Mouse (Mus musculus): Measurements from ENCODE around the gene Ift52.

DNA sequence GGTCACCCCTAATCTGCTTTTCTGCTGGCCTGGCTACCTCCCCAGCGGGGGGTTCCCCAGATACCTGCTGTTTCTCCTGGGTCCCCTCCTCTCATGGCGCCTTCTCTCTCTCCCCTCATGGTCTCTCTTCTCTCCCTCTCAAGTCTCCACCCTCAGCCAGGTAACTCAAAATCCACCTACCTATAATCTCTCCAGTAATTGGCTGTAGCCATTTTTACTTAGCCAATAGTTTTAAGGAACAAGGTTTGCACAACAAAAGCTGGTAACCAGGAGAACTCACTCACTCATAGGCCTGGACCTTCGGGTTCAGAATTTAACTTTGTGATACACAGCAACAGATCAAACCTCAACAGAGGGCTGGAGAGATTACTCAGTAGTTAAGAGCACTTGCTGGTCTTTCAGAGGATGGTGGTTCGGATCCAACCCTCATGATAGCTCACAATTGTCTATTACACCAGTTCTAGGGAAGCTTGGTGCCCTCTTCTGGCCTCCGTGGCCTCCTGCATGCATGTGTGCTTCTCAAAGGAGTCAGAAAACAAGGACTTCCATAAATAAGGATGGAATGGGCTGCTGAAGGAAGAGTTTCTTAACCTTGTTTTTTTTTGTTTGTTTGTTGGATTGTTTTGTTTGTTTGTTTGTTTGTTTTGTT is 72.4 kb downstream of the Ift52 start:
- TF ChIP-seq E2F4 (IDR thresholded peaks at IDR 0.05; ENCODE audit: insufficient read depth), result no peak
- TF ChIP-seq POLR2A (IDR thresholded peaks at IDR 0.05; ENCODE audit: insufficient read length, low read depth), result no peak
- no peak for TF ChIP-seq TCF3 (IDR thresholded peaks at IDR 0.05; ENCODE audit: insufficient read length, low read depth)
- TF ChIP-seq MAX (IDR thresholded peaks at IDR 0.05; ENCODE audit: low read depth), result no peak
- no peak for TF ChIP-seq USF1 (IDR thresholded peaks at IDR 0.05; ENCODE audit: low read depth)
- no peak for TF ChIP-seq CEBPB (IDR thresholded peaks at IDR 0.05; ENCODE audit: insufficient read depth, poor library complexity, severe bottlenecking)
- TF ChIP-seq MYOG (IDR thresholded peaks at IDR 0.05; ENCODE audit: control insufficient read depth in 1 of 3, insufficient read depth in 1 of 3, insufficient read length in 2 of 3, low read depth in 2 of 3), result no peak
- no peak for TF ChIP-seq MYOD1 (IDR thresholded peaks at IDR 0.05; ENCODE audit: control insufficient read depth in 1 of 3, insufficient read length in 2 of 3, low read depth in 2 of 3)
